Mouse (Mus musculus): ENCODE data around the gene Rasal1. TPM values are rescaled to one million over a fixed set of nuclear protein-coding genes. Genes with fewer than 3 reads are reported as not detected.

The Rasal1 gene
- total RNA-seq (2017): 4.5 and 5.4 TPM in 2 replicates

DNA sequence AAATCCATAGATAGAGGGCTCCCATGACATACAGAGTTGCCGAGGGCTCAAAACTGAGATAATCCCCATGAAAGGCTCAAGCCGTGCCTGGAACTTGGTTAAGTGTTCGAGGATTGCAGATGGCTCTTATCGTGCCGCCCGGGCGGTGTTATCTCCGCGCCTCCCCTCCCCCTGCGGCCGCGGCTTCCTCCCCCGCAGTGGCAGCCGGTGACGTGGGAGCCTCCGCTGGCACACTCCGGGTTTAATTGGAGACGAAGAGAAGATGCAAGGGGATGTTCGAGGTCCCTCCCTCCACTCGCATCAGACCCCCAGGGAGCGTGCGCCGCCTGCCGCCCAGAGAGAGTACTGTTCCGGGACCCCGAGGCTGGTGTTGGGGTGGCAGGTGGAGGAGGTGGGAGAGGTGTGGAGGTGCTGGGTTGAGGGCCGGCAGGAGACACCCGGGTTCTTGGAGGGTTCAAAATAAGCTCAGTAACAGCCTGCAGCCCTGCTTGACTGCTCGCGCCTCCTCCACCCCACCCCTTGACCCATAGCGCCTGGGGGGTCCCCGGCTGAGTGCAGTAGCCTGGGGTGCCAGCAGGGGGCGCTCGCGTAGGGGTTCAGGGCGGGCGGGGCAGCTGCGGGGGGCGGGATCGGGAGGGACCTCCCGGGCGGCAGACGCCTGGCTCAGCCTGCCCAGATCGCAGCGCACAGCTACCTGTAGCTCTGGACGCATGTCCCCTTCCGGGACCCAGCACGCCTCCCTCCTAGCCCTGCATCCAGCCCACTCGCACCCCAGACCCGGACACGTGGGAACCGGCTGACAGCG is at the start of gene Rasal1:
Gene Rasal1 (plus strand): TSS at position 244 of the 805 bp plus-strand sequence.
- ATAC-seq (ENCODE audit: extremely low read depth, insufficient number of reproducible peaks, low FRiP score, poor library complexity, severe bottlenecking): peak; percentile 65

GRCm38 (mm10) chr5:120599625-120600024 is 49.0 kb upstream of the Rasal1 start:
- ATAC-seq (ENCODE audit: extremely low read depth, insufficient number of reproducible peaks, low FRiP score, poor library complexity, severe bottlenecking): no peak

GRCm38 (mm10) chr5:120600946-120601668 is 47.5 kb upstream of the Rasal1 start:
- ATAC-seq (ENCODE audit: extremely low read depth, insufficient number of reproducible peaks, low FRiP score, poor library complexity, severe bottlenecking): no peak

GRCm38 (mm10) chr5:120602210-120602609 is 46.4 kb upstream of the Rasal1 start:
- ATAC-seq (ENCODE audit: extremely low read depth, insufficient number of reproducible peaks, low FRiP score, poor library complexity, severe bottlenecking): no peak

GRCm38 (mm10) chr5:120603515-120603914 is 45.1 kb upstream of the Rasal1 start:
- ATAC-seq (ENCODE audit: extremely low read depth, insufficient number of reproducible peaks, low FRiP score, poor library complexity, severe bottlenecking): no peak

- ATAC-seq (ENCODE audit: extremely low read depth, insufficient number of reproducible peaks, low FRiP score, poor library complexity, severe bottlenecking): peak; percentile 59
Observed at GRCm38 (mm10) chr5:120604839-120605238, 43.8 kb upstream of the Rasal1 start.

DNA sequence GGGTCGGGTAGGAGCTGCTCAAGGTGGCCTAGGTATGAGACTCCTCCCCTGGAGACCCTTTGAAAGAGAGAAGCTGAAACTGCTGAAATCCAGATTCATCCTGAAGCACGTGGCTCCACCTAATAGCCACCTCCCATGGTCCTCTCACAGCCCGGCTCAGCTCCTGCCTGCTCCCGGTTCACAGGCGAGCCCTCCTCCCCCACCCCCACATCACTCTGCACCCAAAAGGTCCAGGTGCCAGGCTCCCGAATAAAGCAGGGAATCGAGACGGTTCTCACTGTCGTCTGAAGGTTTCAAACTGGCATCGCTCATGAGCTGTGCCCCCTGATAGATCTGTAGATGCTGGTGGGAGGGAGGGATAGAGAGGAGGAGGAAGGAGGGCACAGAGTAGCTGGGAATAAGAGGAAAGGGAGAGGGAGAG is 43.4 kb upstream of the Rasal1 start:
- ATAC-seq (ENCODE audit: extremely low read depth, insufficient number of reproducible peaks, low FRiP score, poor library complexity, severe bottlenecking): no peak

GRCm38 (mm10) chr5:120605688-120606087 is 42.9 kb upstream of the Rasal1 start:
- peak; percentile 71 for ATAC-seq (ENCODE audit: extremely low read depth, insufficient number of reproducible peaks, low FRiP score, poor library complexity, severe bottlenecking)

DNA sequence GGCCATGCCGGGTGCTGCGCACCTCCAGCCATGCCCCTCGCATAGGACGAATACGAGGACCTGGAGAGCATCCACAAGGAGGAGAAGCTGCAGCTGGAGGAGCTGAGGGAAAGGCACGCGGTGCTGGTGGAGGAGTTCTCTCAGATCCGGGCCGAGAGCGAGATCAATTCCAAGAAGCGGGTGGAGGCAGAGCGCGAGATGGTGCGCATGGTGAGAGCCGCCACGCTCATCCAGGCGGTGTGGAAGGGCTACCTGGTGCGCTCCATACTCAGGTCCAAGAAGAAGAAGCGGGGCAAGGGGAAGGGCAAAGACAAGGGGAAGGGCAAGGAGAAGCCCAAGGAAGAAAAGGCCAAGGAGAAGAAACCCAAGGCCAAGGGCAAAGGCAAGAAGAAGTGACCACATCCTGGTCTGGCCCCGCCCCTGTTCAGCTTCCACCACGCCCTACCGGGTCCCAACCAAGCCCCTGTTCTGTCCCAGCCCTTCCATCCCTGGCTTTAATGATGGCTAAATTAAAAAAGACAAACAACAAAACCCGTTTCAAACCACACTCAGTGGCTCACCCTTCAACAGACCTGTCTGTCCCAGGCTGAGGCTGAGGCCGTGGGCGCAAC is 41.9 kb upstream of the Rasal1 start:
- no peak for ATAC-seq (ENCODE audit: extremely low read depth, insufficient number of reproducible peaks, low FRiP score, poor library complexity, severe bottlenecking)

- ATAC-seq (ENCODE audit: extremely low read depth, insufficient number of reproducible peaks, low FRiP score, poor library complexity, severe bottlenecking): no peak
Observed at GRCm38 (mm10) chr5:120607335-120607734, 41.3 kb upstream of the Rasal1 start.

GRCm38 (mm10) chr5:120609246-120609775 is 39.3 kb upstream of the Rasal1 start:
- no peak for ATAC-seq (ENCODE audit: extremely low read depth, insufficient number of reproducible peaks, low FRiP score, poor library complexity, severe bottlenecking)

DNA sequence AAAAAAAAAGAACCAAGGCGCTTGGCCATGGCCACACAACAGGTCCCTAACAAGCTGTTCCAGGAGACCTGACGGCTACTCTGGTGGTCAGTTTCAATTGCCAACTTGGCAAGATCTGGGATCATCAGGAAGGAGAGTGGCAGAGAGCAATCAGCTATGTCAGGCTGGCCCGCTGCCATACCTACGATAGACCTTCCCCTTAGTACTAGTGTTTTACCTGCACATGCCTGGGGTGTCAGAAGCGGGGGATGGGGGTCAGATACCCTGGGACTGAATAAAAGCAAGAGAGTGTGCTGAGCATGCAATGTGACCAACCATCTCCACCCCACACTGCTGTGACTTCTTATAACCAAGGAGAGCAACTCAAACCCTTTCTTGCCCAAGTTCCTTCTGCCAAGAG is 37.7 kb upstream of the Rasal1 start:
- no peak for ATAC-seq (ENCODE audit: extremely low read depth, insufficient number of reproducible peaks, low FRiP score, poor library complexity, severe bottlenecking)

- no peak for ATAC-seq (ENCODE audit: extremely low read depth, insufficient number of reproducible peaks, low FRiP score, poor library complexity, severe bottlenecking)
Observed at GRCm38 (mm10) chr5:120611416-120611815, 37.2 kb upstream of the Rasal1 start.

- peak; percentile 74 for ATAC-seq (ENCODE audit: extremely low read depth, insufficient number of reproducible peaks, low FRiP score, poor library complexity, severe bottlenecking)
Observed at GRCm38 (mm10) chr5:120612442-120612821, 36.2 kb upstream of the Rasal1 start, which contains the start of the genes Rita1 and Ddx54. Gene Rita1, minus strand, starts transcription at chr5:120612589. Gene Ddx54, plus strand, starts transcription at chr5:120612739.

GRCm38 (mm10) chr5:120612822-120613604 is 35.6 kb upstream of the Rasal1 start:
- ATAC-seq (ENCODE audit: extremely low read depth, insufficient number of reproducible peaks, low FRiP score, poor library complexity, severe bottlenecking): peak; percentile 88

DNA sequence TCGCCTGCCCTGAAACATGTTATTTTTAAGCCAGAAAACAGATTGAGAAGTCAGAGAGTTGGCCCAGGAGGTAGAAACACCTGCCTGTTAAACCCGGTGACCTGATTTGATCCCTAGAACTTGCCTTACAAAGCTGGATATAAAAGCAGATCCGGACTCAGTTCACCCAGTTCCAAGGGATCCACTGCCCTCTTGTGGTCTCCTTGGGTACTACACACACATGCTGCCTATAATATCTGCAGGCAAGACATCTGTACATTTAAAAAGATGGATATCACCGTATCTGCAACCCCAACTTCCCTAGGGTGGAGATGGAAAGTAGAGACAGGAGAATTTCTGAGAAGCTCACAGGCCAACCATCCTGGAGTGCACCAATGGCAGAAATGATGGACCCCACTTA is 32.7 kb upstream of the Rasal1 start:
- ATAC-seq (ENCODE audit: extremely low read depth, insufficient number of reproducible peaks, low FRiP score, poor library complexity, severe bottlenecking): no peak

GRCm38 (mm10) chr5:120618778-120619177 is 29.8 kb upstream of the Rasal1 start:
- no peak for ATAC-seq (ENCODE audit: extremely low read depth, insufficient number of reproducible peaks, low FRiP score, poor library complexity, severe bottlenecking)

DNA sequence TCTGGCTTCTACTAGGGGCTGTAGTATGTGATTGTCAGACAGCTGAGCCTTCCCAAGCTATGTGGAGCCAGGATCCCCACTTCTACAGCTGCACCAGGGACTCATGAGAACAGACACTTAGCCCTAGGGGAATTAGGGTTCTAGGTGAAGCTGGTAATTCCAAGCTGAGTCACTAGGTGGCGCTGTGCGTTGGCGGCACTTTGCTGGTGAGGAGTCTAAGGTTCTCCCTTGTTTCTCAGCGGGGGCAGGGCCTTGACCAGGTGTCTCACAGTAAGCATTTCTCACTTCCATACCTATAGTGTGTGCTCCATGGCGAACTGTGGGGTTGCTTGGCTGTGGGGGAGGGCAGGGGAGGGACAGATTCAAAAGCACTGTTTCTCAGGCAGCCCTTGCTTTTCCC is 29.4 kb upstream of the Rasal1 start:
- 0 out of 2 replicates have a peak, but pooled peaks have one; percentile 18 for ATAC-seq (ENCODE audit: extremely low read depth, insufficient number of reproducible peaks, low FRiP score, poor library complexity, severe bottlenecking)

Measured in neutrophil, adult 5-6 weeks (primary cell).